Mouse (Mus musculus) heart, postnatal 0 days (tissue): ENCODE results near the gene Kiz. TPM values are rescaled to one million over a fixed set of nuclear protein-coding genes. Genes with fewer than 3 reads are reported as not detected.

Experiments
- ATAC-seq: fragments of 200-750 bp; cut with Nextera tagmentation; 2 replicates; pipeline ENCODE4 v1.8.0; 2017; ENCODE audit warnings: low read depth, moderate number of reproducible peaks, moderate library complexity; ENCODE audit not compliant: insufficient read depth
- DNase-seq: peaks from one replicate; pipeline ENCODE4 v3.0.0-alpha.2; 2016; ENCODE audit warnings: low spot score
- H3K27ac ChIP-seq: fragments of 300-500 bp; sonication (generic); 2 replicates; pipeline ENCODE4 v1.5.1; 2014; ENCODE audit warnings: low read depth, mild to moderate bottlenecking
- H3K27me3 ChIP-seq: fragments of 300-500 bp; sonication (generic); 2 replicates; pipeline ENCODE4 v1.6.1; 2014; ENCODE audit warnings: low read length, mixed read lengths; ENCODE audit not compliant: control insufficient read depth, insufficient read depth
- H3K36me3 ChIP-seq: fragments of 300-500 bp; sonication (generic); replicated peaks from 2 replicates; pipeline ENCODE4 v1.6.1; 2014; ENCODE audit warnings: low read length, mixed read lengths; ENCODE audit not compliant: control insufficient read depth, insufficient read depth
- H3K4me1 ChIP-seq: fragments of 300-500 bp; sonication (generic); 2 replicates; pipeline ENCODE4 v1.6.1; 2014; ENCODE audit warnings: antibody characterized with exemption; ENCODE audit not compliant: control insufficient read depth, insufficient read depth
- H3K4me2 ChIP-seq: fragments of 300-500 bp; sonication (generic); 2 replicates; pipeline ENCODE4 v1.6.1; 2014; ENCODE audit warnings: low read depth, mild to moderate bottlenecking, low read length, moderate library complexity
- H3K4me3 ChIP-seq: fragments of 300-500 bp; sonication (generic); 2 replicates; pipeline ENCODE4 v1.5.1; 2014; ENCODE audit warnings: low read depth, low read length
- H3K9ac ChIP-seq: fragments of 300-500 bp; sonication (generic); replicated peaks from 2 replicates; pipeline ENCODE4 v1.6.1; 2014; ENCODE audit warnings: low read depth, low read length, mixed read lengths
- H3K9me3 ChIP-seq: fragments of 300-500 bp; sonication (generic); replicated peaks from 2 replicates; pipeline ENCODE4 v1.6.1; 2016; ENCODE audit warnings: low read length; ENCODE audit not compliant: control insufficient read depth
- CTCF ChIP-seq: IDR thresholded peaks from 2 replicates; pipeline ENCODE4 v1.5.1; 2016; ENCODE audit warnings: antibody characterized with exemption, control low read depth, low read depth
- EP300 ChIP-seq: IDR thresholded peaks from 2 replicates; pipeline ENCODE4 v1.6.1; 2016; ENCODE audit warnings: antibody characterized with exemption, low read depth
- WGBS: fragments of 180-500 bp; shearing (Covaris S2); extraction: QIAGEN DNeasy Blood & Tissue Kit; methylation state at CpG from one replicate; pipeline ENCODE4 v1.1.7; 2014; 5-methylcytosine and 5-hydroxymethylcytosine counted together
- polyA plus RNA-seq: library from polyadenylated mRNA; unstranded; fragments of >200 nt; fragmentation: Nextera tagmentation; extraction: Ambion mirVana; gene quantifications from 2 replicates; pipeline ENCODE4 v1.2.1, GENCODE M21; 2015
- total RNA-seq: library from RNA; depleted of rRNA; stranded (reverse); fragments of >200 nt; gene quantifications from 2 replicates; pipeline ENCODE4 v1.2.3, GENCODE M21; 2014; ENCODE audit warnings: low replicate concordance

The Kiz gene
- total and polyA plus RNA-seq, 2 experiments from 2014 or later, result 14.5 to 32.2 TPM

DNA sequence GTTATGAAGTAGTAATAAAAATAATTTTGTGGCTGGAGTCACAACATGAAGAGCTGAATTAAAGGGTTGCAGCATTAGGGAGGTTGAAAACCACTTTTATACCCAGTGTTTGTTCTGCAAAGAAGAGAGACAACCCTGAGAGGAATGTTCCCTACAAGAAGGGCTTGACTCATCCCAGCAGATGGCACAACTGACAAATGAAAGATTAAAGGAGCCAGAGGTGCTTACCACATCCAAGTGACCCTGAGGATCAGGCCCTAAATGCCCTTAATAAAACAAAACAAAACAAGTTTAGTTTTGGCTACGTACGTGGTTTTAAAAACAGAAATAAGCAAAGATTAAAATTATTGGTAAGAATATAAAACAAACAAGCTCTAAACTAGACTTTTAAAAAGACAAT, 129.2 kb downstream of the Kiz start:
- TF ChIP-seq CTCF (no peak), EP300 (no peak)
- Histone ChIP-seq H3K36me3 (no peaks in the 10 kb centered on the region), H3K27ac (no peak overlapping the region), H3K4me3 (no peak overlapping the region), H3K27me3 (no peaks in the 10 kb centered on the region), H3K9ac (no peak overlapping the region), H3K4me1 (peaks cover 4% of the 10 kb centered on the region; the same call in 1 of the 2 replicates), H3K4me2 (no peak overlapping the region), H3K9me3 (no peaks in the 10 kb centered on the region)
- WGBS, result 90% methylated on average over 2 of the region's 2 CpGs
- ATAC-seq, result no peak
- no peak for DNase-seq

DNA sequence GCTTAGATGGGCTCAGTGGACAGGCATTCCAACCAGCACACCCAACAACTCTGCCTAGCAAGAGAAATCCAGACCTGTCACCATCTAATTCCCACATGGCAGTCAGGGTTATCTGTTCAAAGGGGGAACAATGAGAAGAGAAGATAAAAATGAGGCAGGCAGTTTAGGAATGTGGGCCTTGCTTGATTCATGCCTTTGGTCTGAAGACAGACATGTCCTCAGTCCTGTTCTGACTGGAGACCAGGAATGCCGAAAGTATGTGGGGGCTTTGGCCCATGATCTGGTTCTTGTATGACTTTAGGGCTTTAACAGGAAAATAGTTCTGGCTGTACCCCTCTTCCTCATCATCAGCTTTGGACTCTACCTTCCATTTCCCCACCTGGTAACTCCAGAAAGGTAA, 130.1 kb downstream of the Kiz start:
- DNase-seq, result no peak
- ATAC-seq, result no peak
- Histone ChIP-seq H3K4me3 (no peak overlapping the region), H3K27me3 (no peaks in the 10 kb centered on the region), H3K27ac (no peak overlapping the region), H3K36me3 (no peaks in the 10 kb centered on the region), H3K4me1 (peaks cover 4% of the 10 kb centered on the region; the same call in 1 of the 2 replicates), H3K9ac (no peak overlapping the region), H3K4me2 (no peak overlapping the region), H3K9me3 (no peaks in the 10 kb centered on the region)
- no peak for TF ChIP-seq CTCF
- TF ChIP-seq EP300, result no peak
- whole genome bisulfite sequencing, result 39% methylated on average over 1 of the region's 1 CpGs

DNA sequence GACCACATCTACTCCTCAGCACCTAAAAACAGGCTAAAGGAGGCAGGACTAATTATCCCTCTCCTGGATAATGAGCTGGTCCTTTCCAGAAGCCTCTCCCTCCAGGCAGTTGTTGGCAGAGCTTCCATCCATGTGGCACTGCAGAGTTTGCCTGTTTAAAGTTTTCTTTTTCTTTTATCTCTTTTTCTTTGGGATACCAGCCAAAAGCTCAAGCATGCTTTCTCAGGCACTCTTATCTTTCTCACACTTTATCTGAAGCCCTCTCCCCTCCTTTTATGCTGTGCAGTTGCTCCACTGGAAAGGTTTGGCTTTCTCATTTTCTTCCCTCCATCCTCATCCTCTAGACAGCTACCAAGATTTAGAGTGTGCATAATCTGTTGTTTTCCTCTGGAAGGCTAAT, 130.8 kb downstream of the Kiz start:
- DNase-seq (no peak), ATAC-seq (no peak)
- no peak overlapping the region for H3K27ac ChIP-seq

DNA sequence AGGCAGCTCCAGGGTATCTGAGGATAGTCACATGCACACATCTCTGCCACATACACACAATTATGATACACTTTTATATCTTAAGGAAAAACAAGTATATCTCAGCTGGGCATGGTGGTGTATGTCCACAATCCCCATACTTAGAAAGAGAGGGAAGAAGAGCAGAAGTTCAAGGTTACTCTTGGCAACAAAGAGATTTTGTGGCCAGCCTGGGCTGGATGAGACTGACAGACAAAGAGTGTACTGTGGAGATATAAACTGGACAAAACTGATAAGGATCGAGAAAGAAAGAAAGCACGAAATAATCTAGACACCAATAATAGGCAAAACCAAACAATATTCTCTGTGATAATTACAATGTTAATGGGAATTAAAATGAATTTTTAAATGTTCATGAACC, 151.6 kb downstream of the Kiz start:
- Histone ChIP-seq H3K4me1 (no peaks in the 10 kb centered on the region), H3K36me3 (no peaks in the 10 kb centered on the region), H3K9ac (no peak overlapping the region), H3K9me3 (no peaks in the 10 kb centered on the region), H3K27me3 (no peaks in the 10 kb centered on the region), H3K4me3 (no peak overlapping the region), H3K4me2 (no peak overlapping the region), H3K27ac (no peak overlapping the region)
- ATAC-seq, result no peak
- 63% methylated on average over 2 of the region's 2 CpGs for WGBS
- TF ChIP-seq EP300 (no peak), CTCF (no peak)
- no peak for DNase-seq

More for the DNA sequence above, 130.8 kb downstream of the Kiz start:
- Histone ChIP-seq H3K27me3 (no peaks in the 10 kb centered on the region), H3K9ac (no peak overlapping the region), H3K4me3 (no peak overlapping the region), H3K36me3 (no peaks in the 10 kb centered on the region), H3K4me2 (no peak overlapping the region), H3K9me3 (no peaks in the 10 kb centered on the region), H3K4me1 (peaks cover 4% of the 10 kb centered on the region; the same call in 1 of the 2 replicates)
- no peak for TF ChIP-seq EP300
- no peak for TF ChIP-seq CTCF

DNA sequence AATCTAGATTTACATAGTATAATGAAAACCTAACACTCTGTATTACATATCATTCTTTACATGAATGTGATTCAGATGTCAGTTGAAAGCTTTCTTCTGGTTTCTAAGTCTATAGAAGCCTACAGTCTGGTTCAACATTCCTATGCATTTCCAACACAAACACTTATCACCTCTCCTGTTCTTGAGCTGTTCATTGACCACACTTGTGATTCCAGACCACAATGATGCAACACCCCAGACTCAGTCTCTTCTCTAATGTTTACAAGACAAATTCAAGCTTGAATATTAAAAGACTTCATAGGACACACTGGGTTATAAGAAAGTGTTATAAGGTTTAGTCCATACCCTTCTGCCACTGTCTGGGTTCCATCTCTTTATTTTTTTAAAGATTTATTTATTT, 153.4 kb downstream of the Kiz start:
- Histone ChIP-seq H3K27ac (no peak overlapping the region), H3K4me1 (no peaks in the 10 kb centered on the region), H3K27me3 (no peaks in the 10 kb centered on the region), H3K4me2 (no peak overlapping the region), H3K9me3 (no peaks in the 10 kb centered on the region), H3K36me3 (no peaks in the 10 kb centered on the region), H3K4me3 (no peak overlapping the region), H3K9ac (no peak overlapping the region)
- DNase-seq (no peak), ATAC-seq (no peak)
- TF ChIP-seq EP300 (no peak), CTCF (no peak)

DNA sequence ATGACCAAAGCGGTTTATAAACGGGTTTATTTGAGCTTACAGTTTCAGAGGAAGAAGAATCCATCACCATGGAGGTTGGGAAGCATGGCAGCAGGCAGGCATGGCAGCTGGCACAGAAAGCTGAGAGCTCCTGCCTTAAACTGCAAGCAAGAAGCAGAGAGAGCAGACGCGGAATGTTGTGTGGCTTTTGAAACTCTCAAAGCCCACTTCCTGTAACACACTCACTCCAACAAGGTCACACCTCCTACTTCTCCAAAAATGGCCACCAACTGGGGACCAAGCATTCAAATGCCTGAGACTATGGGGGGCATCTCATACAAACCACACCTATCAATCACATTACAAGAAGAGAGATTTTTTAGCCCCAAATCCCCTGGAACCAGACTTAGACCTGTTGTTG, 154.5 kb downstream of the Kiz start:
- H3K4me2 ChIP-seq, result no peak overlapping the region
- no peaks in the 10 kb centered on the region for H3K36me3 ChIP-seq
- TF ChIP-seq EP300 (no peak), CTCF (no peak)
- H3K4me3 ChIP-seq, result no peak overlapping the region
- 84% methylated on average over 4 of the region's 4 CpGs for WGBS
- no peaks in the 10 kb centered on the region for H3K27me3 ChIP-seq
- no peak overlapping the region for H3K27ac ChIP-seq
- no peak for ATAC-seq
- H3K9me3 ChIP-seq, result no peaks in the 10 kb centered on the region
- no peak overlapping the region for H3K9ac ChIP-seq
- no peaks in the 10 kb centered on the region for H3K4me1 ChIP-seq
- DNase-seq, result no peak
